8 mouse cellular contexts compared by ENCODE assay signal in genomic region chr15:63601543-63601942, GRCm38 (mm10).
DNase-seq lines count a peak whose midpoint lies in the region; ATAC-seq lines count a peak whose summit lies in the region.

No protein-coding gene starts in this region.

- peak; percentile 40 for DNase-seq in urinary bladder, postnatal 14 days (ENCODE audit: low spot score)
- no peak for DNase-seq in urinary bladder, adult 18-20 months (ENCODE audit: low spot score in 2 of 2)
- peak; percentile 59 for DNase-seq in adrenal gland, postnatal 14 days
- peak; percentile 59 for DNase-seq in forelimb bud, embryonic 11.5 days (ENCODE audit: low read depth, low spot score)
- peak; percentile 32 for DNase-seq in kidney, adult 9 months
- DNase-seq in yolk sac, embryonic 10.5 days (ENCODE audit: low spot score): peak; percentile 18

- no peak overlapping the region for H3K9ac ChIP-seq in liver, embryonic 16.5 days (ENCODE audit: low read depth, low read length)

- WGBS in liver, embryonic 16.5 days (ENCODE audit: insufficient replicate concordance): 26% methylated on average over 5 of the region's 5 CpGs

- H3K27me3 ChIP-seq in liver, embryonic 16.5 days (ENCODE audit: control insufficient read depth, insufficient read depth, low read depth, low read length): no peaks in the 10 kb centered on the region

- no peak overlapping the region for H3K4me3 ChIP-seq in liver, embryonic 16.5 days (ENCODE audit: low read depth, low read length)

- H3K36me3 ChIP-seq in liver, embryonic 16.5 days (ENCODE audit: control insufficient read depth, insufficient read depth): no peaks in the 10 kb centered on the region

- H3K27ac ChIP-seq in liver, embryonic 16.5 days (ENCODE audit: low read length): no peak overlapping the region

- peak; percentile 43; the same call in 1 of the 2 replicates for ATAC-seq in liver, embryonic 16.5 days (ENCODE audit: low read depth)
- ATAC-seq in neutrophil, adult 5-6 weeks (ENCODE audit: extremely low read depth, insufficient number of reproducible peaks, low FRiP score, poor library complexity, severe bottlenecking): 0 out of 2 replicates have a peak, but pooled peaks have one; percentile 39

- H3K9me3 ChIP-seq in liver, embryonic 16.5 days (replicated peaks; ENCODE audit: control insufficient read depth, low read length): no peaks in the 10 kb centered on the region

- H3K4me2 ChIP-seq in liver, embryonic 16.5 days (ENCODE audit: low read depth, low read length): no peak overlapping the region

- H3K4me1 ChIP-seq in liver, embryonic 16.5 days (ENCODE audit: control insufficient read depth, low read depth, low read length): no peaks in the 10 kb centered on the region

Comparison
In these comparisons a context has a peak if more than half of its experiments do, and no peak if none do; other contexts are left out.
1. DNase-seq: peak in urinary bladder, postnatal 14 days (single experiment), adrenal gland, postnatal 14 days (single experiment), forelimb bud, embryonic 11.5 days (single experiment), kidney, adult 9 months (single experiment) and yolk sac, embryonic 10.5 days (single experiment); none in urinary bladder, adult 18-20 months (0 of 2).